Mouse (Mus musculus) ES-E14 (cell line): ENCODE measurements around the gene Lrpap1.

Experiments used
- HCFC1 ChIP-seq: IDR thresholded peaks from 2 replicates; pipeline ENCODE4 v1.6.1; 2012; ENCODE audit warnings: low read length, inconsistent platforms, borderline replicate concordance; ENCODE audit not compliant: insufficient read depth
- ZC3H11A ChIP-seq: IDR thresholded peaks from 2 replicates; pipeline ENCODE4 v1.6.1; 2012; ENCODE audit warnings: low read depth, mild to moderate bottlenecking, inconsistent platforms, low read length, borderline replicate concordance
- ZNF384 ChIP-seq: IDR thresholded peaks from 2 replicates; pipeline ENCODE4 v1.6.1; 2012; ENCODE audit warnings: low read depth, low read length, inconsistent platforms

- TF ChIP-seq ZNF384: no peak
- no peak for TF ChIP-seq HCFC1
- TF ChIP-seq ZC3H11A: no peak
Measured at GRCm38 (mm10) chr5:35147963-35148767, 42.6 kb upstream of the Lrpap1 start.
